Mouse (Mus musculus): ENCODE data around the gene Myo9a. TPM values are rescaled to one million over a fixed set of nuclear protein-coding genes. Genes with fewer than 3 reads are reported as not detected.
A peak's percentile ranks its signal among the peaks of the same experiment; 100 is the strongest.
"Not testable (repeated sequence)": the region's sequence is repeated elsewhere in the genome, so short reads cannot be mapped to it uniquely, and the experiment has no call there.

Myo9a gene
- total RNA-seq, 2 experiments from 2014 or later: 7.8 to 9.6 TPM

- peak; percentile 92 for DNase-seq
These were observed 428 bp downstream of the Myo9a start for GRCm38 (mm10) chr9:59751066-59751581.

- no peak for DNase-seq
These were observed 1.3 kb downstream of the Myo9a start for GRCm38 (mm10) chr9:59751966-59752365.

- DNase-seq: no peak
These were observed 4.5 kb downstream of the Myo9a start for GRCm38 (mm10) chr9:59755199-59755598.

GRCm38 (mm10) chr9:59757016-59757415 lies 6.3 kb downstream of the Myo9a start:
- DNase-seq: not testable (repeated sequence)

GRCm38 (mm10) chr9:59760515-59760914 lies 9.8 kb downstream of the Myo9a start:
- DNase-seq: no peak

- DNase-seq: not testable (repeated sequence)
These were observed 16.3 kb downstream of the Myo9a start for GRCm38 (mm10) chr9:59766966-59767461.

GRCm38 (mm10) chr9:59806046-59806774 lies 55.5 kb downstream of the Myo9a start:
- DNase-seq: not testable (repeated sequence)

- no peak for DNase-seq
These were observed 133.9 kb downstream of the Myo9a start for GRCm38 (mm10) chr9:59884551-59884950.

- DNase-seq: no peak
These were observed 152.7 kb downstream of the Myo9a start for GRCm38 (mm10) chr9:59903382-59903781.

GRCm38 (mm10) chr9:59914761-59915160 lies 164.1 kb downstream of the Myo9a start:
- DNase-seq: no peak

GRCm38 (mm10) chr9:59930248-59930647 lies 179.6 kb downstream of the Myo9a start:
- no peak for DNase-seq

GRCm38 (mm10) chr9:59935866-59936265 lies 185.2 kb downstream of the Myo9a start:
- DNase-seq: not testable (repeated sequence)

- DNase-seq: no peak
These were observed 187.8 kb downstream of the Myo9a start for GRCm38 (mm10) chr9:59938529-59938928.

- DNase-seq: no peak
These were observed 189.0 kb downstream of the Myo9a start for GRCm38 (mm10) chr9:59939691-59940090.

GRCm38 (mm10) chr9:59940913-59941884 lies 190.5 kb downstream of the Myo9a start:
- no peak for DNase-seq

- DNase-seq: no peak
These were observed 191.2 kb downstream of the Myo9a start for GRCm38 (mm10) chr9:59941885-59942350.

- no peak for DNase-seq
These were observed 191.9 kb downstream of the Myo9a start for GRCm38 (mm10) chr9:59942501-59943085.

- DNase-seq: no peak
These were observed 193.1 kb downstream of the Myo9a start for GRCm38 (mm10) chr9:59943826-59944225.

- DNase-seq: no peak
These were observed 194.5 kb downstream of the Myo9a start for GRCm38 (mm10) chr9:59945241-59945640.

GRCm38 (mm10) chr9:59947271-59947670 lies 196.6 kb downstream of the Myo9a start:
- DNase-seq: no peak

- DNase-seq: no peak
These were observed 197.5 kb downstream of the Myo9a start for GRCm38 (mm10) chr9:59948226-59948625.

- no peak for DNase-seq
These were observed 198.1 kb downstream of the Myo9a start for GRCm38 (mm10) chr9:59948691-59949250.

All from gastrocnemius, postnatal 25 days (tissue).